Mouse (Mus musculus) testis, adult 2 months (tissue): ENCODE measurements around the gene Frmd4a.

Experiments used
- CTCF ChIP-seq: fragments of 200-500 bp; IDR thresholded peaks from 2 replicates; pipeline ENCODE4 v1.5.1; 2012; ENCODE audit warnings: low read depth, mild to moderate bottlenecking, inconsistent platforms, low read length, moderate library complexity; ENCODE audit not compliant: control insufficient read depth, insufficient read depth, insufficient replicate concordance
- POLR2A ChIP-seq: fragments of 200-500 bp; IDR thresholded peaks from 2 replicates; pipeline ENCODE4 v1.6.1; 2012; ENCODE audit warnings: low read depth, mild to moderate bottlenecking, inconsistent platforms, low read length, moderate library complexity; ENCODE audit not compliant: control insufficient read depth

DNA sequence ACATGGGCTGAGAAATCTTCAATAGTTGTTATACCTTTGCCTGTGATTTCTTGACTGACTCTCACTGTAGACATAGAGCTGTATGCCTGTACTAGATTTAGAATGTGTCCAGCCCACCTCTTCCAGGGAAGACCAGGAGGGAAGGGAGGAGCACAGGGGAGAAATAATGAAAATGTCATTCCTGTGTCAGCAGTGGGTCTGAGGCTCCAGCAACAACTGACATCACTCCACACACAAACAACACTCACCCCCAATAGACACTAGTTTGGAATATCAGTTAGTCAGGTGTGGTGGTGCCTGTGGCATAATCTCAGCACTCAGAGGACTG is 82.2 kb downstream of the Frmd4a start:
- TF ChIP-seq POLR2A: no peak
- TF ChIP-seq CTCF: no peak
